Mouse (Mus musculus) embryonic facial prominence, embryonic 15.5 days (tissue): ENCODE measurements around the gene Gm17026. TPM values are rescaled to one million over a fixed set of nuclear protein-coding genes. Genes with fewer than 3 reads are reported as not detected.
"Not testable (repeated sequence)": the region's sequence is repeated elsewhere in the genome, so short reads cannot be mapped to it uniquely, and the experiment has no call there.

Source experiments
- ATAC-seq: fragments of 200-750 bp; cut with Nextera tagmentation; 2 replicates; pipeline ENCODE4 v1.8.0; 2017; ENCODE audit warnings: low read depth, moderate TSS enrichment; ENCODE audit not compliant: insufficient number of reproducible peaks, low FRiP score, low TSS enrichment
- H3K27ac ChIP-seq: fragments of 300-500 bp; sonication (generic); replicated peaks from 2 replicates; pipeline ENCODE4 v1.5.1; 2015; ENCODE audit warnings: mild to moderate bottlenecking, inconsistent platforms
- H3K27me3 ChIP-seq: fragments of 300-500 bp; sonication (generic); 2 replicates; pipeline ENCODE4 v1.6.1; 2015; ENCODE audit warnings: inconsistent platforms
- H3K36me3 ChIP-seq: fragments of 300-500 bp; sonication (generic); 2 replicates; pipeline ENCODE4 v1.6.1; 2015; ENCODE audit warnings: mild to moderate bottlenecking, inconsistent platforms
- H3K4me1 ChIP-seq: fragments of 300-500 bp; sonication (generic); 2 replicates; pipeline ENCODE4 v1.6.1; 2015; ENCODE audit warnings: inconsistent platforms
- H3K4me2 ChIP-seq: fragments of 300-500 bp; sonication (generic); replicated peaks from 2 replicates; pipeline ENCODE4 v1.6.1; 2015; ENCODE audit warnings: mild to moderate bottlenecking, inconsistent platforms
- H3K4me3 ChIP-seq: fragments of 300-500 bp; sonication (generic); replicated peaks from 2 replicates; pipeline ENCODE4 v1.5.1; 2015; ENCODE audit warnings: mild to moderate bottlenecking, inconsistent platforms
- H3K9ac ChIP-seq: fragments of 300-500 bp; sonication (generic); 2 replicates; pipeline ENCODE4 v1.6.1; 2015; ENCODE audit warnings: inconsistent platforms
- H3K9me3 ChIP-seq: fragments of 300-500 bp; sonication (generic); replicated peaks from 2 replicates; pipeline ENCODE4 v1.6.1; 2016; ENCODE audit warnings: inconsistent platforms
- WGBS: fragments of 180-500 bp; shearing (Covaris S2); methylation state at CpG from one replicate; pipeline ENCODE4 v1.1.7; 2015; 5-methylcytosine and 5-hydroxymethylcytosine counted together
- microRNA-seq: library from miRNA; unstranded; fragments of <30 nt; microRNA quantifications from one replicate; pipeline ENCODE4, GENCODE M21; 2016; ENCODE audit warnings: borderline number of aligned reads
- polyA plus RNA-seq: library from polyadenylated mRNA; unstranded; fragments of >200 nt; fragmentation: Nextera tagmentation; extraction: Ambion mirVana; gene quantifications from 2 replicates; pipeline ENCODE4 v1.2.1, GENCODE M21; 2015

Gm17026 gene
- not detected in 2 replicates for polyA plus RNA-seq

DNA sequence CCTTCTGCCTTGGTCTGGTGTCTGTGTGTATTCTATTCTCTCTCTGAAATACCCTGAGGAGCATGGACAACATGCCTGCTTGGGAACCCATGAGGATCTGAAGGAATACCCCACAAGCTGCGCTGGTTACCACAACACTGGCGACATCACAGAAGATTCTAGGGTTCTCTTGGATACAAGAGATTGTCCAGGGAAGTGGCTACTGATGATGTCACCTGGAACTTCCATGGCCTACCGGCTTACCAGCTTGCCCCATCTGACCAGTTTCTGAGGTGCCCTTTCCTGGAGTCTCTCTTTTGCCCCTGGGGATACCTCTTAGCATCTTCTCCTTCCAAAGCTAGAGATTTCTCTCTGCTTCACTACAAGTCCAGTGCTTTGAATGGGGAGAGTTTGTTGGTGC, at the start of gene Gm17026:
Gene Gm17026 (minus strand): TSS at position 101 of the 400 bp plus-strand sequence.
- H3K4me1 ChIP-seq, ATAC-seq, H3K27ac ChIP-seq, H3K4me2 ChIP-seq, H3K4me3 ChIP-seq, H3K27me3 ChIP-seq, H3K9me3 ChIP-seq, H3K9ac ChIP-seq, H3K36me3 ChIP-seq: not testable (repeated sequence)
- no CpG with 5 or more reads among the region's 3 CpGs for WGBS

DNA sequence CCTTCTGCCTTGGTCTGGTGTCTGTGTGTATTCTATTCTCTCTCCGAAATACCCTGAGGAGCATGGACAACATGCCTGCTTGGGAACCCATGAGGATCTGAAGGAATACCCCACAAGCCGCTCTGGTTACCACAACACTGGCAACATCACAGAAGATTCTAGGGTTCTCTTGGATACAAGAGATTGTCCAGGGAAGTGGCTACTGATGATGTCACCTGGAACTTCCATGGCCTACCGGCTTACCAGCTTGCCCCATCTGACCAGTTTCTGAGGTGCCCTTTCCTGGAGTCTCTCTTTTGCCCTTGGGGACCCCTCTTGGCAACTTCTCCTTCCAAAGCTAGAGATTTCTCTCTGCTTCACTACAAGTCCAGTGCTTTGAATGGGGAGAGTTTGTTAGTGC, 37.4 kb upstream of the Gm17026 start, which contains the start of gene Gm9611:
Gene Gm9611 (minus strand): TSS at position 101 of the 400 bp plus-strand sequence.
- not testable (repeated sequence) for ATAC-seq, H3K4me1 ChIP-seq, H3K4me2 ChIP-seq, H3K4me3 ChIP-seq, H3K27ac ChIP-seq, H3K27me3 ChIP-seq, H3K36me3 ChIP-seq, H3K9ac ChIP-seq, H3K9me3 ChIP-seq
- no CpG with 5 or more reads among the region's 3 CpGs for WGBS

DNA sequence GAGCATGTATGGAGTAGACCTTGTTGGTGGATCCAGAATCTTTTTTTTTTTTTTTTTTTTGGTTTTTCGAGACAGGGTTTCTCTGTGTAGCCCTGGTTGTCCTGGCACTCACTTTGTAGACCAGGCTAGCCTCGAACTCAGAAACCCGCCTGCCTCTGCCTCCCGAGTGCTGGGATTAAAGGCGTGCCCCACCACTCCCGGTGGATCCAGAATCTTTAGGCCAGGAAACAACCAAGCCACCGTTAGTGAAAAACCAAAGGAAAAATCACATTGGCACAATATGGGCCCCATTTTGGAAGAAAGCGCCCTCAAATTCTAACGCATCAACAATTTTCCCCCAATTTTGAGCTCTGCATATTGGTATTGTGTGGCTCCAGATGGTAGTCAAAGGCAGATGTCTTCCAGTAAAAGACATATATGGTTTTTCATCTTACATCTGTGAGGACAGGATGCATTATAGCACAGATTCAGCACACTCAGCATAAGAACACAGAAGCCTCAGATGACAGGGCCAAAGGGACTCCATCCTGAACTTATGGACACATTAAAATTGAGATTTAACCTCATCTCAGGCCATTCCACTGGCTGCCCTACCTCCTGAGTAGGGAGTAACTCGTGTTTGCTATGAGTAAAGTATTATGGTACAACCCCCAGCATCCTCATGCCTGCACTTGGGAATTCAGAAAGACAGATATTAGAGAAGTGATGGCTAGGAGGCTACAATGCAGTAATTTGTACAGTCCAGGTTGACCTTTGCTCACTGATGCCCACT, 42.9 kb downstream of the Gm17026 start:
- ATAC-seq, H3K4me1 ChIP-seq, H3K9ac ChIP-seq, H3K36me3 ChIP-seq, H3K27ac ChIP-seq, H3K4me2 ChIP-seq, H3K9me3 ChIP-seq, H3K27me3 ChIP-seq, H3K4me3 ChIP-seq: not testable (repeated sequence)
- WGBS, result 72% methylated on average over 8 of the region's 10 CpGs

Small RNA genes within 50 kb of the gene (microRNA-seq; reads per million reads assigned to microRNA genes)
- not detected for gene Gm25208
- gene Gm25892, result not detected

Other genes with a start within 250 kb of the Gm17026 start
- not detected in 2 replicates for gene Gm7951, start 142.7 kb downstream of the Gm17026 start, polyA plus RNA-seq
- not detected in 2 replicates for gene Gm17027, start 97.4 kb downstream of the Gm17026 start, polyA plus RNA-seq
- not detected in 2 replicates for gene Gm3573, start 69.3 kb downstream of the Gm17026 start, polyA plus RNA-seq
- not detected in 2 replicates for gene Gm9611, start 37.3 kb upstream of the Gm17026 start, polyA plus RNA-seq
- gene Gm7995, start 50.2 kb upstream of the Gm17026 start, polyA plus RNA-seq, result not detected in 2 replicates
- gene Gm8005, start 179.6 kb upstream of the Gm17026 start, polyA plus RNA-seq, result not detected in 2 replicates
- gene Gm8011, start 203.8 kb upstream of the Gm17026 start, polyA plus RNA-seq, result not detected in 2 replicates
- gene Gm8020, start 242.3 kb upstream of the Gm17026 start, polyA plus RNA-seq, result not detected in 2 replicates